Comparison of ENCODE assay signal across 10 mouse cellular contexts in genomic region chr11:37153933-37154880, GRCm38 (mm10).
A peak's percentile ranks its signal among the peaks of the same experiment; 100 is the strongest.
DNase-seq lines count a peak whose midpoint lies in the region; ATAC-seq and TF ChIP-seq lines count a peak whose summit lies in the region.
"Had no signal": no experiment of that assay in that cellular context is flagged by ENCODE, and none has a peak within 500 bp of the region (broad histone marks: within the 10 kb centered on the region; RNA-seq: fewer than 3 reads in every experiment).

No protein-coding gene starts in this region.

- H3K27me3 ChIP-seq in hindbrain, embryonic 11.5 days (ENCODE audit: control insufficient read depth, insufficient read depth, low read length), result no peaks in the 10 kb centered on the region
- H3K27me3 ChIP-seq in hindbrain, embryonic 10.5 days (ENCODE audit: insufficient read depth, poor library complexity, severe bottlenecking), result no peaks in the 10 kb centered on the region
- peaks cover 37% of the 10 kb centered on the region for H3K27me3 ChIP-seq in midbrain, embryonic 10.5 days (ENCODE audit: low read depth, poor library complexity, severe bottlenecking)
- no peaks in the 10 kb centered on the region for H3K27me3 ChIP-seq in intestine, postnatal 0 days (replicated peaks; ENCODE audit: control insufficient read depth, insufficient read depth, low read length)

- no peak overlapping the region for H3K4me3 ChIP-seq in hindbrain, embryonic 11.5 days (ENCODE audit: low read depth, low read length)
- no peak overlapping the region for H3K4me3 ChIP-seq in hindbrain, embryonic 10.5 days
- peak overlapping the region; percentile 16; the same call in 1 of the 2 replicates for H3K4me3 ChIP-seq in midbrain, embryonic 10.5 days
- H3K4me3 ChIP-seq in intestine, postnatal 0 days (ENCODE audit: low read depth, low read length), result no peak overlapping the region

- WGBS in hindbrain, embryonic 11.5 days, result 48% methylated on average over 13 of the region's 13 CpGs
- WGBS in hindbrain, embryonic 10.5 days, result 49% methylated on average over 13 of the region's 13 CpGs
- WGBS in midbrain, embryonic 10.5 days, result 19% methylated on average over 13 of the region's 13 CpGs
- 60% methylated on average over 13 of the region's 13 CpGs for WGBS in intestine, postnatal 0 days

- no peaks in the 10 kb centered on the region for H3K4me1 ChIP-seq in hindbrain, embryonic 11.5 days (replicated peaks; ENCODE audit: control insufficient read depth, insufficient read depth, low read length)
- H3K4me1 ChIP-seq in hindbrain, embryonic 10.5 days (replicated peaks), result no peaks in the 10 kb centered on the region
- peaks cover 36% of the 10 kb centered on the region for H3K4me1 ChIP-seq in midbrain, embryonic 10.5 days
- no peaks in the 10 kb centered on the region for H3K4me1 ChIP-seq in intestine, postnatal 0 days (replicated peaks; ENCODE audit: control insufficient read depth, insufficient read depth, low read length)

- H3K27ac ChIP-seq in hindbrain, embryonic 11.5 days (ENCODE audit: low read depth, low read length), result no peak overlapping the region
- H3K27ac ChIP-seq in hindbrain, embryonic 10.5 days, result no peak overlapping the region
- peak overlapping the region; percentile 56 for H3K27ac ChIP-seq in midbrain, embryonic 10.5 days (replicated peaks)
- no peak overlapping the region for H3K27ac ChIP-seq in intestine, postnatal 0 days (ENCODE audit: low read depth, low read length)

- 0 out of 2 replicates have a peak, but pooled peaks have one; percentile 30 for ATAC-seq in hindbrain, embryonic 11.5 days (ENCODE audit: low FRiP score)
- ATAC-seq in intestine, postnatal 0 days, result no peak
- ATAC-seq: CD4-positive, CD25-positive, alpha-beta regulatory T cell, adult 4 months had no signal

- H3K4me2 ChIP-seq in hindbrain, embryonic 11.5 days (replicated peaks; ENCODE audit: low read depth, low read length), result no peak overlapping the region
- H3K4me2 ChIP-seq in intestine, postnatal 0 days (replicated peaks; ENCODE audit: low read depth), result no peak overlapping the region
- H3K4me2 ChIP-seq: lung, embryonic 14.5 days had no signal

- H3K36me3 ChIP-seq in hindbrain, embryonic 11.5 days (ENCODE audit: control insufficient read depth, insufficient read depth, low read length), result no peaks in the 10 kb centered on the region
- H3K36me3 ChIP-seq in hindbrain, embryonic 10.5 days, result no peaks in the 10 kb centered on the region
- no peaks in the 10 kb centered on the region for H3K36me3 ChIP-seq in midbrain, embryonic 10.5 days
- no peaks in the 10 kb centered on the region for H3K36me3 ChIP-seq in intestine, postnatal 0 days (ENCODE audit: control insufficient read depth, insufficient read depth)

- peak; percentile 13 for DNase-seq in hindbrain, embryonic 11.5 days (ENCODE audit: low spot score)
- no peak for DNase-seq in hindbrain, embryonic 10.5 days (ENCODE audit: low spot score)
- peak; percentile 25 to 31 for DNase-seq in frontal cortex, postnatal 10 days (ENCODE audit: low spot score in 2 of 2)
- DNase-seq in midbrain, embryonic 10.5 days (ENCODE audit: low spot score), result peak; percentile 38
- DNase-seq in right cerebral cortex, postnatal 4 days, result peak; percentile 34
- no peak for DNase-seq in spleen, postnatal 4 days (ENCODE audit: low spot score in 2 of 2)
- no peak for DNase-seq in adrenal gland, adult (ENCODE audit: inconsistent age in 2 of 2, low spot score in 1 of 2)
- DNase-seq: lung, embryonic 14.5 days had no signal

- H3K9me3 ChIP-seq in hindbrain, embryonic 11.5 days (ENCODE audit: control insufficient read depth, low read length), result no peaks in the 10 kb centered on the region
- H3K9me3 ChIP-seq in hindbrain, embryonic 10.5 days, result no peaks in the 10 kb centered on the region
- no peaks in the 10 kb centered on the region for H3K9me3 ChIP-seq in midbrain, embryonic 10.5 days (replicated peaks)
- H3K9me3 ChIP-seq in intestine, postnatal 0 days (ENCODE audit: control insufficient read depth), result no peaks in the 10 kb centered on the region

- TF ChIP-seq CTCF in intestine, postnatal 0 days (IDR thresholded peaks at IDR 0.05; ENCODE audit: low read depth), result no peak

- no peak overlapping the region for H3K9ac ChIP-seq in hindbrain, embryonic 11.5 days (ENCODE audit: low read depth, low read length)
- no peak overlapping the region for H3K9ac ChIP-seq in intestine, postnatal 0 days (ENCODE audit: low read depth, low read length)
- H3K9ac ChIP-seq: lung, embryonic 14.5 days had no signal

Comparison
In these comparisons a context has a peak if more than half of its experiments do, and no peak if none do; other contexts are left out.
1. DNase-seq: peak in hindbrain, embryonic 11.5 days (single experiment), frontal cortex, postnatal 10 days (2 of 2), midbrain, embryonic 10.5 days (single experiment) and right cerebral cortex, postnatal 4 days (single experiment); none in hindbrain, embryonic 10.5 days (single experiment), spleen, postnatal 4 days (0 of 2) and adrenal gland, adult (0 of 2).